Mouse (Mus musculus) spleen, adult 12 weeks (tissue): ENCODE data around the gene Stambpl1.

Source experiments
- DNase-seq: peaks from one replicate; pipeline ENCODE4 v3.0.0; 2022; ENCODE audit warnings: low spot score

The Stambpl1 gene

DNA sequence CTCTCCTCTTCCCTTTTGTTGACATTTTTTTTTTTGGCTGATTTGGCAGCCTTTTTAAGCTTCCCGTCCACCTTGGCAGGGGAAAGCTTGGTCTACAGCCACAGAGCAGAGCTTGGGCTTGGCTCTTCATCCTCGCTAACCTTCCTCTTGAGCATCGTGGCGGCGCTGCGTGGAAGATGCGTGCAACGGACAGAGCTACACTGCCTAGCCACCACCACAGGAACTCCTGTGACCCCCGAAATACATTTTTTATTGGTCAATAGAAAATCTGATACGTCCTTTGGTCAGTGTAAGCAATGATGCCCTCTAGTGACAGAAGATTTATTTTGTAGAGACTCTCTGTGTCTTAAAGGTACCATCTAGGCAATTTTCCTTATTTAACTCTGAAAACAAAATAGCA is 92.4 kb downstream of the Stambpl1 start:
- no peak for DNase-seq

DNA sequence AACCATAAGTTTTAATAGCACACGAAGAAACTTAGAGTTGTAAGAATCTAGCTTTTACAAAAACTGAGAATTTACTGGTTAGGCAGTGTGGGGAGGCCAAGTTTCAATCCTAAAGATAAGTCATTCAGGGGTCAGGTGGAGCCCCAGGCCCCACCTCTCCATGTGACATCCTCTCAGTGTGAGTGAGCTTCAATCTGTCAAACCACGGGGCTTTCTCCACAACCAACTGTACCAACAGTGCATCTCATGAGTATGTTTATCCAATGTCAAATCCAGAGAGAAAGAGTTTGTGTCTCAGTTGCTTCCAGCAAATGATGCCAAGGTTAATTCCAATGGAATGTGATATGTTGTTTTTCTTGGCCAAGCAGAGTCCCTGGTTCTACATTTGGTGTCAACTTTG is 92.8 kb downstream of the Stambpl1 start:
- no peak for DNase-seq

DNA sequence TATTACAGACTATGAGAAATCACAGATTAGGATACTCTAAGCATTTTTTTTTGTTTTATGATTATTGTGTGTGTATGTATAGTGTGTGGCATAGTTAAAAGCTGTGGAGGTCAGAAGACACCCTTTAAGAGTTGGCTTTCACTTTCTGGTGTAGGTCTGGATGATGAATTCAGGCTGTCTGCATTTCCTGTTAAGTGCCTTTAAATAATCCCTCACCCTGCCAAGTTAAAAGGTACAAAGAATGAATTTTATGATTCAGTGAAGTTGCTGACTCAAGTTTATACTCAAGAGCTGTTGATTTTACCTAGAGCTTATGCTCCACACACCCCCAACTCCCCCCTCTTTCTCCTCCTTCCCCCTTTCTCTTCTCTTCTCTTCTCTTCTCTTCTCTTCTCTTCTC is 95.2 kb downstream of the Stambpl1 start:
- no peak for DNase-seq

DNA sequence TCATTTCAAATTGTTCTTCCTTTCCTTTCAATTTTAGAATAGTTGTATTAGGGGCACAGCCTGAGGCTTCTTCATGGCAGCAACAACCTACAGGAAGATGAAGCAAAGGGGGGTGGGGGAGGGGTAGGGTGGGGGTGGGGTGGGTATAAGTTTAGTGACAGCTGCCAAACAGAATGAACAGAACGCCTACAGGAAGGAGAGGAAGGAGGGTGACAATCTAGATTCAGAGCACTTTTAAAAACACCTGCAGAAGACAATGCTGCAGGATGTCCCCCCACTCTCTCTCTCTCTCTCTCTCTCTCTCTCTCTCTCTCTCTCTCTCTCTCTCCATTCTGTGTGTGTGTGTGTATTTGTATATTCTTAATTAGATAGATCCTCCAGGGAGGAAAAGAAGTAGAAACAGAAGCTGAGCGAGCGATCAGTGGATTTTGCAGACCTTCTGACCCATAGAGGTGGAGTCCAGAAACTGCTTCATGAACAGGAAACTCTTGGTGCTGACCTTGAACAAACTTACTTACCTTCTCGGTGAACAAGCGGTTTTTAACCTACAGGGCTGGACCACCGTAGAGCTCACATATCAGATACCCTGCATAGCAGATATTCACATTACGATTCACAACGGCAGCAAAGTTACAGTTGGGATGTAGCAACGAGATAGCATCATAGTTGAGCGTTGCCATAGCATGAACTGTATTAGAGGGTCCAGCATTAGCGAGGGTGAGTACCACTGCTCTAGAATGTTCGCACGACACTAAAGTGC is 95.8 kb downstream of the Stambpl1 start:
- no peak for DNase-seq

DNA sequence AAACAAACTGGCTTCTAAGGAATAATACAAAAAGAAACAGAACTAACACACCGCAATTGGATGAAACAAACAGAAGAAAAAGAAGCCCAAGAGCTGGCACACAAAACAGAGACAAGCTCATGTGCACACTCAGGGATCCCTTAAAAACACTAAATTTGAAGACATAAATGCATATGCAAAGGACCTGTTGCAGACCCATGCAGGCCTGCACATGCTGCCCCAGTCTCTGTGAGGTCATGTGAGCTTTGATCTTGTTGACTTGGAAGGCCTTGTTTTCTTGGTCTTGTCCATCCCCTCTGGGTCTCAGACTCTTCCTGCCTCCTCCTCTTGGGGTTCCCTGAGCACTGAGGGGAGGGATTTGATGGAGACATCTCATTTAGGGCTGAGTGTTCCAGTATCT is 96.7 kb downstream of the Stambpl1 start:
- no peak for DNase-seq
